Mouse (Mus musculus): Measurements from ENCODE around the gene Atg4c. TPM values are rescaled to one million over a fixed set of nuclear protein-coding genes. Genes with fewer than 3 reads are reported as not detected.

Gene Atg4c
- polyA plus RNA-seq, 1 experiment from 2014 or later: 15.5 TPM

- H3K4me3 ChIP-seq: no peak overlapping the region
- no peaks in the 10 kb centered on the region for H3K4me1 ChIP-seq
- no peak overlapping the region for H3K27ac ChIP-seq
- H3K27me3 ChIP-seq (ENCODE audit: low read depth, poor library complexity, severe bottlenecking): no peaks in the 10 kb centered on the region
- WGBS: 94% methylated on average over 2 of the region's 2 CpGs
- no peaks in the 10 kb centered on the region for H3K9me3 ChIP-seq (replicated peaks)
- peaks cover 12% of the 10 kb centered on the region for H3K36me3 ChIP-seq
- DNase-seq (ENCODE audit: low spot score): peak; percentile 26
Observed at GRCm38 (mm10) chr4:99238305-99238704, 44.6 kb downstream of the Atg4c start.

DNA sequence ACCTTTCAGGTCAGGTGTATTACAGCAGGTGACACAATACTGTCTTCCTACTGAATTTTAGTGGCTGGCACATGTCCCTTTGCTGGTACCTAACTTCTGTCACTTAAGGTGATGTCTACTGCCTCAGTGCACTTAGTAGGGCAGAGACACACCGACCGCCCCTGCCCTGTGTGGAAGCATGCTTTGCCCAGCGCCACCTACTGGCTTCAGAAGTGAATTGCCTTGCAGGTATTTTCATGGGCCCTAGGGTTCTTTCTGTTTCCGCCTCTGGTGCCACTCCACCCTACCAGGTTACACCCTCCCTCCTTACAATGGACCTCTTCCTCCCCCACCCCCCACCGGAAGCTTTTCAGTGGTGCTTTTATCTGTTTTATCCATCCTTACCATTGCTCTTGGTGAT, 47.9 kb downstream of the Atg4c start:
- DNase-seq (ENCODE audit: low spot score): peak; percentile 28
- Histone ChIP-seq H3K4me3 (no peak overlapping the region), H3K27me3 (ENCODE audit: low read depth, poor library complexity, severe bottlenecking) (no peaks in the 10 kb centered on the region), H3K9me3 (replicated peaks) (no peaks in the 10 kb centered on the region), H3K27ac (no peak overlapping the region), H3K4me1 (no peaks in the 10 kb centered on the region), H3K36me3 (peaks cover 12% of the 10 kb centered on the region)
- WGBS: 56% methylated on average over 5 of the region's 5 CpGs

- no peak for DNase-seq (ENCODE audit: low spot score)
- Histone ChIP-seq H3K4me3 (no peak overlapping the region), H3K27ac (no peak overlapping the region), H3K4me1 (no peaks in the 10 kb centered on the region), H3K9me3 (replicated peaks) (no peaks in the 10 kb centered on the region), H3K36me3 (no peaks in the 10 kb centered on the region), H3K27me3 (ENCODE audit: low read depth, poor library complexity, severe bottlenecking) (no peaks in the 10 kb centered on the region)
- 93% methylated on average over 3 of the region's 3 CpGs for WGBS
Observed at GRCm38 (mm10) chr4:99249358-99249757, 55.6 kb downstream of the Atg4c start.

- Histone ChIP-seq H3K4me1 (no peaks in the 10 kb centered on the region), H3K4me3 (no peak overlapping the region), H3K36me3 (no peaks in the 10 kb centered on the region), H3K27ac (no peak overlapping the region), H3K9me3 (replicated peaks) (no peaks in the 10 kb centered on the region), H3K27me3 (ENCODE audit: low read depth, poor library complexity, severe bottlenecking) (no peaks in the 10 kb centered on the region)
- WGBS: 96% methylated on average over 8 of the region's 8 CpGs
- no peak for DNase-seq (ENCODE audit: low spot score)
Observed at GRCm38 (mm10) chr4:99249826-99250225, 56.1 kb downstream of the Atg4c start.

- 95% methylated on average over 11 of the region's 11 CpGs for WGBS
- no peaks in the 10 kb centered on the region for H3K9me3 ChIP-seq (replicated peaks)
- H3K4me3 ChIP-seq: no peak overlapping the region
- no peaks in the 10 kb centered on the region for H3K4me1 ChIP-seq
- H3K27me3 ChIP-seq (ENCODE audit: low read depth, poor library complexity, severe bottlenecking): no peaks in the 10 kb centered on the region
- no peaks in the 10 kb centered on the region for H3K36me3 ChIP-seq
- DNase-seq (ENCODE audit: low spot score): no peak
- no peak overlapping the region for H3K27ac ChIP-seq
Observed at GRCm38 (mm10) chr4:99252957-99253356, 59.2 kb downstream of the Atg4c start.

- no peak overlapping the region for H3K27ac ChIP-seq
- H3K27me3 ChIP-seq (ENCODE audit: low read depth, poor library complexity, severe bottlenecking): no peaks in the 10 kb centered on the region
- no peak for DNase-seq (ENCODE audit: low spot score)
- H3K4me1 ChIP-seq: peaks cover 10% of the 10 kb centered on the region
- no peaks in the 10 kb centered on the region for H3K9me3 ChIP-seq (replicated peaks)
- 83% methylated on average over 2 of the region's 2 CpGs for WGBS
- no peak overlapping the region for H3K4me3 ChIP-seq
- no peaks in the 10 kb centered on the region; the same call in 1 of the 2 replicates for H3K36me3 ChIP-seq
Observed at GRCm38 (mm10) chr4:99263191-99263590, 69.5 kb downstream of the Atg4c start.

- Histone ChIP-seq H3K27me3 (ENCODE audit: low read depth, poor library complexity, severe bottlenecking) (no peaks in the 10 kb centered on the region), H3K4me1 (peaks cover 10% of the 10 kb centered on the region), H3K36me3 (no peaks in the 10 kb centered on the region; the same call in 1 of the 2 replicates), H3K9me3 (replicated peaks) (no peaks in the 10 kb centered on the region), H3K27ac (no peak overlapping the region), H3K4me3 (no peak overlapping the region)
- WGBS: 57% methylated on average over 11 of the region's 11 CpGs
- DNase-seq (ENCODE audit: low spot score): no peak
Observed at GRCm38 (mm10) chr4:99263663-99264062, 69.9 kb downstream of the Atg4c start.

GRCm38 (mm10) chr4:99266843-99267445, 73.2 kb downstream of the Atg4c start:
- Histone ChIP-seq H3K4me3 (no peak overlapping the region), H3K9me3 (replicated peaks) (no peaks in the 10 kb centered on the region), H3K36me3 (no peaks in the 10 kb centered on the region; the same call in 1 of the 2 replicates), H3K27me3 (ENCODE audit: low read depth, poor library complexity, severe bottlenecking) (no peaks in the 10 kb centered on the region), H3K4me1 (peaks cover 7% of the 10 kb centered on the region), H3K27ac (no peak overlapping the region)
- 90% methylated on average over 10 of the region's 10 CpGs for WGBS
- no peak for DNase-seq (ENCODE audit: low spot score)

- WGBS: 52% methylated on average over 9 of the region's 9 CpGs
- Histone ChIP-seq H3K27ac (no peak overlapping the region), H3K4me1 (no peaks in the 10 kb centered on the region), H3K4me3 (no peak overlapping the region), H3K9me3 (replicated peaks) (no peaks in the 10 kb centered on the region), H3K27me3 (ENCODE audit: low read depth, poor library complexity, severe bottlenecking) (no peaks in the 10 kb centered on the region), H3K36me3 (no peaks in the 10 kb centered on the region)
- DNase-seq (ENCODE audit: low spot score): no peak
Observed at GRCm38 (mm10) chr4:99272860-99273259, 79.1 kb downstream of the Atg4c start.

DNA sequence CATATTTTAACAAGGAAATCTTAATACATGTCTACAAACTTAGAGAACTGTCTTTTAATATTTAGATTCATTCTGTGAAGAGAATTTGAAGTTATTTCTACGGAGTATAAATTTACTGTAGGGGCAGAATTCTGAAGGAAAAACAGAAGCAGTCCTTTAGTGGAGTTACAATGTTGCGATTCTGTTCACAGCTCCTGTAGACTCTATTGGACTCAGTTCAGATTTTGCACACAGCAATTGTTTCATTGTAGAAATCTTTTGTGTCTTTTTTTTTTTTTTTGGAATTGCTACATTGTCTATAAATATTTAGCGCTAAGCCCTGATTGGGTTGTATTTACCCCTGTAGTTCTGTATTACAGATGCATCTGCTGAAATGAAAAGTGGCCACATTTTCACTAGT, 79.7 kb downstream of the Atg4c start:
- Histone ChIP-seq H3K4me3 (no peak overlapping the region), H3K36me3 (no peaks in the 10 kb centered on the region), H3K9me3 (replicated peaks) (no peaks in the 10 kb centered on the region), H3K4me1 (no peaks in the 10 kb centered on the region), H3K27ac (no peak overlapping the region), H3K27me3 (ENCODE audit: low read depth, poor library complexity, severe bottlenecking) (no peaks in the 10 kb centered on the region)
- no peak for DNase-seq (ENCODE audit: low spot score)
- WGBS: 97% methylated on average over 3 of the region's 3 CpGs

GRCm38 (mm10) chr4:99273979-99274378, 80.2 kb downstream of the Atg4c start:
- Histone ChIP-seq H3K9me3 (replicated peaks) (no peaks in the 10 kb centered on the region), H3K36me3 (no peaks in the 10 kb centered on the region), H3K27ac (no peak overlapping the region), H3K27me3 (ENCODE audit: low read depth, poor library complexity, severe bottlenecking) (no peaks in the 10 kb centered on the region), H3K4me3 (no peak overlapping the region), H3K4me1 (no peaks in the 10 kb centered on the region)
- no peak for DNase-seq (ENCODE audit: low spot score)
- 78% methylated on average over 7 of the region's 7 CpGs for WGBS

DNA sequence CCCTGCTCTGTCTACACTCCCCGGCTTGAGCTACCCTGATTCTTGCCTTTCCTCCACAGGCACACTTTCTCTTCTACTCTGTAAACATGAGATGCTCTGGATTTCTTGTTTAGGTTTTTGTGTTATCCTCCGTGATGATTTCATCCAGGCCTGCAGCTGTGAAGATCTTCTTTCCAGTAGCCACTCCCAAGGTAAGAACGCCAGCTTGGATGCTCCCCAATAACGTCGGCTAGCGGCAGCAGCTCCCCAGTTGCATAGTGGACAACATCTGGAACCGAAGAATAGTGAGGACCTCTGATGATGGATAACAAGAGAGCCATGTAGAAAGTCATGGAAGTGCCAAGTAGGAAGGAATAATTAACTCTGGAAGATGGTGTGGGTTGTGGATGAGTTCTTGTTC, 85.1 kb downstream of the Atg4c start:
- Histone ChIP-seq H3K9me3 (replicated peaks) (no peaks in the 10 kb centered on the region), H3K36me3 (no peaks in the 10 kb centered on the region), H3K27me3 (ENCODE audit: low read depth, poor library complexity, severe bottlenecking) (no peaks in the 10 kb centered on the region), H3K4me1 (no peaks in the 10 kb centered on the region), H3K27ac (no peak overlapping the region), H3K4me3 (no peak overlapping the region)
- DNase-seq (ENCODE audit: low spot score): no peak
- WGBS: 93% methylated on average over 7 of the region's 7 CpGs

DNA sequence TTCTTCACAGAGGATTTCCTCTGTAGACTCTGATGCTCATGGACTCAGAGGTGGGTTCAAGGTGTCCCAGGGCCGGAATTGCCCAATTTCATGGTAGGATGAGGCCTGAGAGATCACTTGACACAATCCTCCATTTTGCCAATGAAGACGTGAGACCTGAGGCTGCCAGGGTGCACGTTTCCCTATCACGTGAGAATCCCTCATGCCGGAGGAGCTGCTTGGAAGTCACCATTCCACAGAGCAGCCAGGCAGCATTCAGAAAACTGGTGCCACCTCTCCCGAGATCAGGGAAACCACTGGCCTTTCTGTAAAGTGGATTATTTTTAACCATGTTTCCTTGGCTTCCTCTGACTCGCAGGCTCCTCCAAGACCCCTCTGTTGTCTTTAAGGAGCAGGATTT, 88.0 kb downstream of the Atg4c start:
- Histone ChIP-seq H3K4me1 (no peaks in the 10 kb centered on the region), H3K27ac (no peak overlapping the region), H3K27me3 (ENCODE audit: low read depth, poor library complexity, severe bottlenecking) (no peaks in the 10 kb centered on the region), H3K36me3 (no peaks in the 10 kb centered on the region), H3K9me3 (replicated peaks) (no peaks in the 10 kb centered on the region), H3K4me3 (no peak overlapping the region)
- DNase-seq (ENCODE audit: low spot score): no peak
- WGBS: 85% methylated on average over 7 of the region's 7 CpGs

DNA sequence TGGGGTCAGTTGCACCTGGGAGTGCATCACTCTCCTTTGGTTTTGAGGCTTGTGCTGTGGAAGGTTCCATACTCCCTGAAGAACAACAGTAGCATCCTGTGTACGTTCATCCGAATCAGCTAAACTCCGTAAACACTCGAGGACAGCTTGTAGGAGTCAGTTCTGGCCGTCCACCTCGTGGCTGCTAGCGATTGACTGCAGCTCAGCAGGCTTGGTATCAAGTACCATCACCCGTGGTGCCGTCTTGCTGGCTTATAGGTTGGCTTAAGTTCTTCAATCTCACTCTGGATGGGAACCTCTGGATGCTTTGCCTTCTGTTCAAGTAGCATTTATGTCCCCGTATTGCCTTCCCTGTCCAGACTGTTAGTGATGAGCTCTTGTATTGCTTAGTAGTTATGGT, 95.6 kb downstream of the Atg4c start:
- WGBS: 89% methylated on average over 10 of the region's 10 CpGs
- Histone ChIP-seq H3K27ac (no peak overlapping the region), H3K36me3 (no peaks in the 10 kb centered on the region), H3K4me3 (no peak overlapping the region), H3K4me1 (no peaks in the 10 kb centered on the region), H3K9me3 (replicated peaks) (no peaks in the 10 kb centered on the region), H3K27me3 (ENCODE audit: low read depth, poor library complexity, severe bottlenecking) (no peaks in the 10 kb centered on the region)
- DNase-seq (ENCODE audit: low spot score): no peak
